Mouse (Mus musculus): ENCODE measurements around the gene Tbc1d1.

DNA sequence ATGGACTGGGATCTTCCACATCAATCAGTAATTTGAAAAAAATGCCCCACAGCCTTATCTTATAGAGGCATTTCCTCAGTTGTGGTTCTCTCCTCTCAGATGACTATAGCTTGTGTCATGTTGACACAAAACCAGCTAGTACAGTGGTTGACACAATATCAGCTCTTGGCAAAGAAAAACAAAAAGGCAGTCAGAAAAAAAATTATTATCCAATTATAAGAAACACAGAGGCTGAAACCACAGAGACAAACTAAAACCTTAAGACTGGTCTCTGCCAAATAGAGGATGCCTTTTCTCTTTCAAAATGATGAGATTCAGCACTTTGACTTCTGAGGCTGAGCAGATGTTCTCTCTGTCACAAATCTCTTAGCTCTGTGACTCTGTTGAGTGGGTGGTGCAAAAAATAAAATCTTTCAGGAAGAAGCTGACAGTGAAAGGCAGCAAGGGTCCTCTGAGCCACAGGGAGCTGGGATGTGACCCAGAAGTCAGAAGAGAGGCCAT, 215.3 kb downstream of the Tbc1d1 start:
- TF ChIP-seq CTCF (IDR thresholded peaks at IDR 0.05; ENCODE audit: low read depth): no peak
- TF ChIP-seq EP300 (optimal IDR thresholded peaks at IDR 0.05): no peak
